Mouse (Mus musculus) neural tube, embryonic 14.5 days (tissue): ENCODE measurements at regions not wholly inside any gene's neighbourhood (a gene's known extent, or its start where the extent isn't known, plus 50 kb on each side); places are given as distances from the start of the nearest gene placed in this dataset.

Experiments used
- ATAC-seq: fragments of 200-750 bp; cut with Nextera tagmentation; 2 replicates; pipeline ENCODE4 v1.8.0; 2017; ENCODE audit warnings: low read depth, mild to moderate bottlenecking, moderate TSS enrichment, moderate library complexity
- H3K27ac ChIP-seq: fragments of 300-500 bp; sonication (generic); 2 replicates; pipeline ENCODE4 v1.5.1; 2014; ENCODE audit warnings: low read depth, mild to moderate bottlenecking, control low read depth, low read length, moderate library complexity, mixed read lengths
- H3K27me3 ChIP-seq: fragments of 300-500 bp; sonication (generic); 2 replicates; pipeline ENCODE4 v1.6.1; 2014; ENCODE audit warnings: low read length; ENCODE audit not compliant: control insufficient read depth, insufficient read depth
- H3K36me3 ChIP-seq: fragments of 300-500 bp; sonication (generic); 2 replicates; pipeline ENCODE4 v1.6.1; 2014; ENCODE audit warnings: low read length, mixed read lengths; ENCODE audit not compliant: control insufficient read depth, insufficient read depth
- H3K4me1 ChIP-seq: fragments of 300-500 bp; sonication (generic); 2 replicates; pipeline ENCODE4 v1.6.1; 2014; ENCODE audit warnings: low read length; ENCODE audit not compliant: control insufficient read depth, insufficient read depth
- H3K4me2 ChIP-seq: fragments of 300-500 bp; sonication (generic); 2 replicates; pipeline ENCODE4 v1.6.1; 2014; ENCODE audit warnings: mild to moderate bottlenecking, low read depth, low read length, control low read depth
- H3K4me3 ChIP-seq: fragments of 300-500 bp; sonication (generic); 2 replicates; pipeline ENCODE4 v1.5.1; 2014; ENCODE audit warnings: low read depth, low read length, control low read depth, mixed read lengths
- H3K9ac ChIP-seq: fragments of 300-500 bp; sonication (generic); replicated peaks from 2 replicates; pipeline ENCODE4 v1.6.1; 2014; ENCODE audit warnings: low read depth, mild to moderate bottlenecking, control low read depth, low read length, mixed read lengths
- H3K9me3 ChIP-seq: fragments of 300-500 bp; sonication (generic); 2 replicates; pipeline ENCODE4 v1.6.1; 2016; ENCODE audit warnings: low read length; ENCODE audit not compliant: control insufficient read depth
- WGBS: fragments of 180-500 bp; shearing (Covaris S2); extraction: QIAGEN DNeasy Blood & Tissue Kit; methylation state at CpG from one replicate; pipeline ENCODE4 v1.1.7; 2014; 5-methylcytosine and 5-hydroxymethylcytosine counted together

GRCm38 (mm10) chr16:67844481-67844880 lies 223.8 kb upstream of the Cadm2 start:
- H3K4me3 ChIP-seq: no peak overlapping the region
- H3K9me3 ChIP-seq: no peaks in the 10 kb centered on the region
- H3K4me2 ChIP-seq: no peak overlapping the region
- 76% methylated on average over 5 of the region's 5 CpGs for WGBS
- no peaks in the 10 kb centered on the region for H3K4me1 ChIP-seq
- no peak overlapping the region for H3K9ac ChIP-seq
- no peaks in the 10 kb centered on the region for H3K36me3 ChIP-seq
- no peaks in the 10 kb centered on the region for H3K27me3 ChIP-seq
- ATAC-seq: no peak
- H3K27ac ChIP-seq: no peak overlapping the region

DNA sequence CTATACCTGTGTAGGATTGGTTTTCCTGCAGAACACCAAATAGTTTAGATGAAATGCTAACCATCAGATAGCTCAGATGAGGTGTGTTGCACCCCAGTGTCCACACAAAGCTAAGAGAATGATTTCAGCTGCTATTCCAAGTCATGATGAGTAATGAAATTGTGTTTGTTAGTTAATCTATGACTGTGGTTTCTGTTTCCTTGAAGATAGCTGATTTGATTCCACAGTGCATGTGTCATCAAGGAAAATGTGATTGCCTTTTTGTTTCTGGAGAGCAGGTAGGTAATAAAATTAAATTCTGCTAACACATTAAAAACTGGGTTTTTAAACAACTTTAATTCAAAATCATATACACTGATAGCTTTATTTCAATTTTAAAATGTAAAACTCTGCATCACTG lies 176.5 kb upstream of the Cadm2 start:
- H3K4me3 ChIP-seq: no peak overlapping the region
- no peak overlapping the region for H3K4me2 ChIP-seq
- no peak for ATAC-seq
- H3K36me3 ChIP-seq: no peaks in the 10 kb centered on the region
- no peak overlapping the region for H3K27ac ChIP-seq
- H3K4me1 ChIP-seq: no peaks in the 10 kb centered on the region
- no peaks in the 10 kb centered on the region for H3K9me3 ChIP-seq
- H3K9ac ChIP-seq: no peak overlapping the region
- no peaks in the 10 kb centered on the region for H3K27me3 ChIP-seq

DNA sequence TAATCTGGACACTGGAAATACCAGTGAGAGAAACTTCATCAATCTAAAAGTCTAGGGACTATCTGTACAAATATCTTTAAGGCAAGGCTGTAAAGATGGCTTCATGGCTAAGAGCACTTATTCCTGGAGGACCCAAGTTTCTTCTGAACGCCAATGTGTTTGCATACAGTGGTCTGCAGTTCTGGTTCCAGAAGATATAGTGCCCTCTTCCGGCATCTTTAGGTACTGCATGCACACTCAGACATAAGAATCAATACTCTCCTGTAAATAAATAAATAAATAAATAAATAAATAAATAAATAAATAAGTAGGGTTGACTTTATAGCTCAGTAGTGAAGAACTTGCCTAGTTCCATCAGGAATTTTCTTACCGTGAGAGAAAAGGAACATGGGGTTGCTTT lies 155.4 kb upstream of the Cadm2 start:
- H3K36me3 ChIP-seq: no peaks in the 10 kb centered on the region
- no peak overlapping the region for H3K4me2 ChIP-seq
- no peaks in the 10 kb centered on the region for H3K27me3 ChIP-seq
- no peak overlapping the region for H3K4me3 ChIP-seq
- 44% methylated on average over 3 of the region's 3 CpGs for WGBS
- ATAC-seq: no peak
- no peaks in the 10 kb centered on the region for H3K4me1 ChIP-seq
- no peaks in the 10 kb centered on the region for H3K9me3 ChIP-seq
- H3K9ac ChIP-seq: no peak overlapping the region
- no peak overlapping the region for H3K27ac ChIP-seq

DNA sequence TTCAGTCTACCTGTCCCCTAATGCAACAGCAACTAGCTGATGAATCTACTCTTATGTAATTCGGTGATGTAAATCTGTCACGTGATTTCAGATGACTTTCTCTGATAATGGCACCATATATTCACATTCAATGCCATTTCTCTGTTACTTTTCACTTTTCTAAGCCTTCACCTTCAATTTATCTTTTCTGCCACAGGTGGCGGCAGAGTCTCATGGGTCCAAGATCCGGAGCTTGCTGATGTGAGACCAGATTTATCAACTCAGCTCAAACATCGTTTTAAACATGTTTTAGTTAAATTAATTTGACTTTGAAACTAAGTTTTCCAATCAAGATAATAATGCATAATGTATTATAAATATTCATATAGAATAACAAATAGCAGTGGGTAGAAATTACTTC lies 148.4 kb upstream of the Cadm2 start:
- ATAC-seq: no peak

DNA sequence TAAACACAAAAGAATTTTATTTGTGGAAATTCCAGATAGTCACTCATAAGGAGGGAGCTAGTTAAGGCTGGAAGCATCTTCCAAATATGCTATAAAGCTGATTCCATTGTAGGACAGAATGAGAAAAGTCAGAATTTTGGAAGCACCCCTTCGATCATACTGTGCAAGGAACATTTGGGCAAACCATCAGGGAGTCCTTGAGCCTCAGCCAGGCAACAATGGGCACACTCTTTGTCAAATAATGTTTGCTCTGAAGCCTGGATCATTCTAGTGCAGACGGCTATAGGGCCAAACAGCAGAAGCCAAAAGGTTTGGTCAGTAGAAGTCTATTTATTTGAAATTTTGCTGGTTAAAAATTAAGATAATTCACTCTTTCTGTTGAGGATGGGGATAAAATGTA lies 114.7 kb upstream of the Cadm2 start:
- no peak for ATAC-seq
- 80% methylated on average over 2 of the region's 2 CpGs for WGBS

More for the DNA sequence above, 148.4 kb upstream of the Cadm2 start:
- Histone ChIP-seq H3K27ac (no peak overlapping the region), H3K4me3 (no peak overlapping the region), H3K36me3 (no peaks in the 10 kb centered on the region), H3K27me3 (no peaks in the 10 kb centered on the region), H3K9ac (no peak overlapping the region), H3K4me2 (no peak overlapping the region), H3K4me1 (no peaks in the 10 kb centered on the region), H3K9me3 (no peaks in the 10 kb centered on the region)
- 54% methylated on average over 5 of the region's 5 CpGs for WGBS

DNA sequence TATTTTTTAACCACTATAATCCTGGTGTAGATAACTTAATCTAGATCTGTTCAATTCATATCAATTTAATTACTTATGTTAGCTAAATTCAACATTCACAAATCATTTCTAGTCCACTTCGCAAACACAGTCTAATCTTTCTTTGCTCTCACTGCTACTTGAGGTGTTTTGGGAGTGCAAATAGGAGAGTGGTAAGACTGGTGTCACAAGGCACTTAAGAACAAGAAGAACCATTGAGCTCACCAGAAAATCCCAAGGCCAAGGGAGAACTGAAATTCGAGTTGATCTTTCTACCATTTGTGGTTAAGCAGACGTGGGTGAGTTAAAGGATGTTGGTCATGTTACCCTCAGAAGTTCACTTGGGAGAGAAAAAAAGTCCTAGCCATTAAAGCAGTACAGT lies 77.9 kb upstream of the Cadm2 start:
- no peak overlapping the region for H3K9ac ChIP-seq
- 73% methylated on average over 3 of the region's 3 CpGs for WGBS
- no peaks in the 10 kb centered on the region for H3K36me3 ChIP-seq
- H3K4me2 ChIP-seq: no peak overlapping the region
- H3K9me3 ChIP-seq: no peaks in the 10 kb centered on the region
- H3K4me1 ChIP-seq: no peaks in the 10 kb centered on the region
- ATAC-seq: no peak
- no peaks in the 10 kb centered on the region for H3K27me3 ChIP-seq
- H3K4me3 ChIP-seq: no peak overlapping the region
- no peak overlapping the region for H3K27ac ChIP-seq

More for the DNA sequence above, 114.7 kb upstream of the Cadm2 start:
- no peak overlapping the region for H3K9ac ChIP-seq
- H3K4me2 ChIP-seq: no peak overlapping the region
- H3K9me3 ChIP-seq: no peaks in the 10 kb centered on the region
- H3K4me1 ChIP-seq: no peaks in the 10 kb centered on the region
- no peak overlapping the region for H3K4me3 ChIP-seq
- no peaks in the 10 kb centered on the region for H3K36me3 ChIP-seq
- no peaks in the 10 kb centered on the region for H3K27me3 ChIP-seq
- no peak overlapping the region for H3K27ac ChIP-seq
